Mouse (Mus musculus): ENCODE results near the gene Pappa.

Gene Pappa

GRCm38 (mm10) chr4:65328486-65329308 lies 204.7 kb downstream of the Pappa start:
- peak; percentile 26 for DNase-seq (ENCODE audit: low read depth, low spot score)

GRCm38 (mm10) chr4:65333718-65334117 lies 209.7 kb downstream of the Pappa start:
- DNase-seq (ENCODE audit: low read depth, low spot score) = no peak

GRCm38 (mm10) chr4:65341766-65342165 lies 217.8 kb downstream of the Pappa start:
- no peak for DNase-seq (ENCODE audit: low read depth, low spot score)

GRCm38 (mm10) chr4:65350521-65350920 lies 226.5 kb downstream of the Pappa start:
- DNase-seq (ENCODE audit: low read depth, low spot score) = no peak

- DNase-seq (ENCODE audit: low read depth, low spot score) = peak; percentile 24
These were observed 230.6 kb downstream of the Pappa start for GRCm38 (mm10) chr4:65354580-65354979.

GRCm38 (mm10) chr4:65367135-65367534 lies 243.2 kb downstream of the Pappa start:
- no peak for DNase-seq (ENCODE audit: low read depth, low spot score)

GRCm38 (mm10) chr4:65372731-65373130 lies 248.8 kb downstream of the Pappa start:
- DNase-seq (ENCODE audit: low read depth, low spot score) = no peak

GRCm38 (mm10) chr4:65373841-65374240 lies 249.9 kb downstream of the Pappa start:
- no peak for DNase-seq (ENCODE audit: low read depth, low spot score)

GRCm38 (mm10) chr4:65376571-65376970 lies 252.6 kb downstream of the Pappa start:
- no peak for DNase-seq (ENCODE audit: low read depth, low spot score)

GRCm38 (mm10) chr4:65379461-65379860 lies 255.5 kb downstream of the Pappa start:
- no peak for DNase-seq (ENCODE audit: low read depth, low spot score)

GRCm38 (mm10) chr4:65383070-65383469 lies 259.1 kb downstream of the Pappa start:
- DNase-seq (ENCODE audit: low read depth, low spot score) = no peak

- DNase-seq (ENCODE audit: low read depth, low spot score) = peak; percentile 20
These were observed 267.0 kb downstream of the Pappa start for GRCm38 (mm10) chr4:65391001-65391400.

- peak; percentile 67 for DNase-seq (ENCODE audit: low read depth, low spot score)
These were observed 272.8 kb downstream of the Pappa start for GRCm38 (mm10) chr4:65396806-65397205.

- DNase-seq (ENCODE audit: low read depth, low spot score) = no peak
These were observed 275.5 kb downstream of the Pappa start for GRCm38 (mm10) chr4:65399457-65399856.

GRCm38 (mm10) chr4:65402286-65402685 lies 278.3 kb downstream of the Pappa start:
- no peak for DNase-seq (ENCODE audit: low read depth, low spot score)

GRCm38 (mm10) chr4:65402836-65403634 lies 279.1 kb downstream of the Pappa start:
- no peak for DNase-seq (ENCODE audit: low read depth, low spot score)
